Mouse (Mus musculus) activated CD4-positive, CD25-positive, alpha-beta regulatory T cell, adult 4 months (primary cell): ENCODE measurements at regions not wholly inside any gene's neighbourhood (a gene's known extent, or its start where the extent isn't known, plus 50 kb on each side); places are given as distances from the start of the nearest gene placed in this dataset.

ENCODE experiments used
- ATAC-seq: one replicate; pipeline ENCODE4 v1.8.0; 2017

GRCm38 (mm10) chr10:99418497-99418896, 155.5 kb downstream of the Dusp6 start:
- no peak for ATAC-seq

GRCm38 (mm10) chr10:99419532-99419931, 156.5 kb downstream of the Dusp6 start:
- no peak for ATAC-seq

GRCm38 (mm10) chr10:99423406-99423805, 160.4 kb downstream of the Dusp6 start:
- no peak for ATAC-seq

- ATAC-seq: no peak
Observed at GRCm38 (mm10) chr10:99425265-99425664, 162.2 kb downstream of the Dusp6 start.

DNA sequence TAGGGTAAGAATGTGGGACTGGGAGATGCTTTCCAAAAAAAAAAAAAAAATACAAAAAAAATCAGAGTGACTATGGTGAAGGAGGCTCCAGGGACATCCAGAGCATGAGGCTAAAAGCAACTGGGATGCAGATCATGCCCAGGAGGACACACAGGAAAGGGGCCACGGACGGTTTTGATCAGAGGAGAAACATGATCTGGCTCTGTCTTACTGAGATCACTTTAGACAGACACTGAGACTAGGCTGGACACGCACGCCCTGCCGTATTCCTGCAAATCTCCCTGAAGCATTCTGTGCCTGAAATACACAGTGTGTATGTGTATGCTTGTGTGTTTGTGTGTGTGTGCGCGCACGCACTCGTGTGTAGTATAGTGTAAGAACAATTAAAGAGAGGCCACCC, 167.1 kb downstream of the Dusp6 start:
- no peak for ATAC-seq

GRCm38 (mm10) chr10:99430669-99431561, 167.9 kb downstream of the Dusp6 start:
- ATAC-seq: no peak

DNA sequence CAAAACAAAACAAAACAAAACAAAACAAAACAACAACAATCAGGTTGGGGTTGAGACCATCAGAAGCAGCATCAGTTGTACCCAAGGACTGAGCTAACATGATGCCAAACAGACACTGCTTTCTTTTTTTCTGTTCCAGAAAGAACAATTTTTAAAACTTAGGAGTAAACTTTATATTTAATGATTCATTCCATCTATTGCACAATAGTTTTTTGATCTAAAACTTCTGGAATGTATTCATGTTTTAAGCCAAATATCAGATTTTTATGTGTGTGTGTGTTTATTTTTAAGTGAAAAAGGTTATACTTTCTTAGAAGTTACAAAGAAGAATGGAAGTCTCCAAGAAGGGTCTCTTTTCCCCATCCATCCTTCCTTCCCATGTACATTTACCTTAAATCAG, 174.0 kb downstream of the Dusp6 start:
- ATAC-seq: no peak

DNA sequence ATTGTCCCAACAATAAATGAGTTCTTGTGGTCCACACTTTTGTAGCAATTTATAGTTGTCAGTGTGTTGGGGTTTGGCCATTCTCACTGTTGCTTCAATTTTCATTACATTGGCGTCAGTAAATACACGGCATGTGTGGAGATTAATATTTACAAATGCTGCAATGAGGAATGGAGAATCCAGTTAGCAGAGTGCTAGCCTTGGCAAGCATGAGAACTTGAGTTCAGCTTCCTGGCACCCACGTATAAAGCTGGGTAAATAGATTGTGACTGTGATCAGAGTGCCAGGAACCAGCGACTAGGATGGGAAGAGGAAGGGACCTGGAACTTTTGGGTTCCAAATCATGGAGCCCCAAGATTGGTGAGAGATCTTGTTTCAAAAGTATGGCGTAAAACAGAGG, 177.1 kb downstream of the Dusp6 start:
- ATAC-seq: no peak

DNA sequence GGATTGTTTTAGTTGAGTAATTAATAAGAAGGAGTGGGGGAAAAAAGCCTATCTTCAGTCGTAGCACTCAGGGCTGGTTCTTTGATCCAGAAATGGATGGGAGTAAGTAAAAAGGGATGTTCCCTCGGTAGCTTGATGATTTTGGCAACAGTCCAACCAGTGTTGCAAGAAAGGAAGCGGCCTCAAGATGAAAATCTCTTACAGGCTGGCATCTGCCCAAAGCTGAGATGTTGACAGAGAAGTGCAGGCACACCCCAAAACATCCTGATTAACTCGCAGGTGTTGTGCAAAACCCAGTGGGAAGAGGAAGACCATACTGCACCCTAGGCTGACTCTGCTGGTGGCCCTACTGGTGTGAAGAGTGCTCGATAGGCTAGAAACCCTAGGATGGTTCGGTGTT, 178.0 kb downstream of the Dusp6 start:
- peak; percentile 61 for ATAC-seq

GRCm38 (mm10) chr10:99441931-99442330, 178.9 kb downstream of the Dusp6 start:
- no peak for ATAC-seq

- no peak for ATAC-seq
Observed at GRCm38 (mm10) chr10:99443453-99444170, 180.6 kb downstream of the Dusp6 start.

- ATAC-seq: peak; percentile 67
Observed at GRCm38 (mm10) chr10:99450714-99451625, 187.9 kb downstream of the Dusp6 start.

DNA sequence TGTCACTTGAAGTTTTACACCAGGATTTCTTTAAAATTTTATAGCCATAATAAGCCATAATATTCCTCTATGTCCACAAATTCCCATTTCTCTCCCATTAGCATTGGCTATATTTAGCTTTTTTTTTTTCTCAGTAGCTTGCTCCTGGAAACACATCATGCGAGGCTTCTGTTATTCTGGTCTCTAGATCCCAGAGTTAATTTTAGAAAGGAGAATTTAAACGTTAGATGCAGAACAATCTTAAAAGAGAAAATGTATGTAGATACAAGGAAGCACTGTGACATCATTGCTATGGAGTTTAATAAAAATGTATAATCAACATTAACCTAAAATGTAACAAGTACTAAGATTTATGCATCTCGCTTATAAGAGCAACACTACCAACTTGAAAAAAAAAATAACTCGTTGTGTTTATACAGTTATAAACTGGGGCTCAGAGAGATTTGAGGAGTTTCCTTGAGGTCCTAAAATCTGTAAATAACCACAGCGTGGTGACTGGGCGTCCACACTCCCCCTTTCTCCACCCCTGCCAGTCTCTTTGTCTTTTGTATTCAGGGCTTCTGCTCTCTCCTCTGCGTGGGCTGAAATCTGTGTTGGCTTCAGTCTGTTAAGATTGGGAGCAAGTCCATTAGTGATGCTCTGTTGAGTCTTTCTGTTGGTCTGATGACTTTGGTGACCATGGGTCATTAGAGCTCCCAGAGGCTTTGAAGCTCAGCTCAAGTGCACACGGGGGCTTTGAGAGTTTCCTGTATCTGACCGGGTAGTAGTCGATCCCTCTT, 188.8 kb downstream of the Dusp6 start:
- ATAC-seq: no peak

DNA sequence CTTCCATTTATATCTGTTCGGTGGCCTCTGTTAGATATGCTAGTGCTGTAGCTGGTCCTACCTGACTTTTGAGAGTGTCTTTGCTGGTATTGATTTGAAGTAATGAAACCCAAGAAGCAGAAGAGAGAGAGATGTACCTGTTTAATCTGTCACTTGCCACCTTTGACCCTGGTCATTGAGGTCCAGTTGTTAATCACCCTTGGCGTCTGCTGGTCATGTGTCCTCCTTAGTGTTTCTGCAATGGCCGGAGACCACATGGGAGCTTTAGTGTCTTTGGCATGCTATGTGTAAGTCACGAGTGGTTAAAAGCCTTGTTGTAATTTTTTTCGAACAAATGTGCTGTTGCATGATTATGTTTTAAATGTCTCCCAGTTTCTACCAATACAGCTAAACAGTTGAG, 193.1 kb downstream of the Dusp6 start:
- no peak for ATAC-seq

- ATAC-seq: no peak
Observed at GRCm38 (mm10) chr10:99458047-99458446, 195.0 kb downstream of the Dusp6 start.

DNA sequence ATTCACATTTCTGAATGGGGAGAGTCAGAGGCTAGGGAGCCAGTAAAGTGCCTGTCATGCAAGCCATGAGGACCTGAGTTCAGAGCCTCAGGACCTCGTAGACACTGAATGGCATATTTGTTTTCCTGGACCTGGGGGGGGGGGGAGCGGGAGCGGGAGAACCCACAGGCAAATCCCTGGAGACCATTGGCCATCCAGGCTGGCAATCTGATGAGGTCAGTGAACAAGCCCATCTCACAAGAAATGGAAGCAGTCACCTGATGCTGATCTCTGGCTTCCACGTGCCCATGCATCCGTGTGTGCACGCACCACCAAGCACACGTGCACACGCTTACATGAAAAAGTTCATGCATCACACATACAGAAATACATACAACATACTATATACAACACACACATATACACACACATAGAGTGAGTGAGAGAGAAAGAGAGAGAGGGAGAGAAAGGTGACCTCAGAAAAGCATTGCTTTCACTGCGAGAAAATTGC, 196.2 kb downstream of the Dusp6 start:
- no peak for ATAC-seq

DNA sequence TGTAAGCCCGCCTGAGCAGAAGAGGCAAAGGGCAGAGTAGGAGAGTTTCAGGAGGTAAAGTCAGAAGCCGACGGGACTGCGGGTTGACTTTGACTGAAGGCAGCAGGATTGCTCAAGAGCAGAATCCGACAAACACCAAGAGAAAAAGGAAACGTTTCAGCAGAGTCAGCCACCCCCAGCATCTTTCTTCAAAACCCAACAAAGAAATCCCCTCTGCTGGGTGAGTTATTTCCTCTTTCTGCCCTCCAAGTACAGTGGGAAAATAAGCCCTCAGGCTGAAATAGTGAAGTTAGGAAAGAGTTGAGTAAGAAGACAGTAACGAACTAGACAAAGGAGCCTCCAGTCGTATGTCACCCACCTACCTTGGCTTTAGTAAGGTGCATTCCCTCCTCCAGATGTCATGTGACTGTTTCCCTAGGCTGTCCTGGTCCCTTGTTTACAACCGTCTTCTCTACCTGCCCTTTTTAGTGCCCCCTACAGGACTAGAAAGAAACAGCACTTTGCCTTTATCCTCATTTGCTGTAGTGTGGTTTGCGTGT, 196.9 kb downstream of the Dusp6 start:
- peak; percentile 76 for ATAC-seq

- ATAC-seq: peak; percentile 19
Observed at GRCm38 (mm10) chr10:99460847-99461445, 197.9 kb downstream of the Dusp6 start.

- peak; percentile 9 for ATAC-seq
Observed at GRCm38 (mm10) chr10:99461446-99461966, 198.5 kb downstream of the Dusp6 start.

- no peak for ATAC-seq
Observed at GRCm38 (mm10) chr10:99466695-99467094, 203.7 kb downstream of the Dusp6 start.

- no peak for ATAC-seq
Observed at GRCm38 (mm10) chr10:99467319-99467842, 204.3 kb downstream of the Dusp6 start.
